Mouse (Mus musculus) mouse trophoblast stem cell (cell line): ENCODE data around the gene Zcchc13.
"Not testable (repeated sequence)": the region's sequence is repeated elsewhere in the genome, so short reads cannot be mapped to it uniquely, and the experiment has no call there.

Experiments used
- in situ Hi-C, 2 experiments: fragments of 300-500 bp; cut with MseI, MboI; formaldehyde crosslinking; loops; 2 replicates in 1 of 2; 3 replicates in 1 of 2; pipeline ENCODE4 v1.15.1; 2025

Zcchc13 gene

DNA sequence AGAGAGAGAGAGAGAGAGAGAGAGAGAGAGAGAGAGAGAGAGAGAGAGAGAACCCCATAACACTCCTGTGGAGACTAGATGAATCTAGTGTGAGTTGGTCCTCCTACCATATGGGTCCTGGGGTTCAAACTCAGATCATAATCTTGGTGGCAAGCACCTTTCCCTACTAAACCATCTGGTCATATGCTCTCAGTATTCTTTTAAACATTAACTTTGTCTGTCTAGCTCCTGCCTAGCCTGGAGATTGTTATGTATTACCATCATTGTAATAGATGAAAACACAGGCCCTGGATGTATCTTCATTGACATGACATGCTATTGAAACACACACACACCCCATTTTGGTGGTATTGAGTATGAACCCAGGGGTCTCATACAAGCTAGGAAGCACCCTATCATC is 5.6 kb downstream of the Zcchc13 start:
- in situ Hi-C loops: no loop called here

DNA sequence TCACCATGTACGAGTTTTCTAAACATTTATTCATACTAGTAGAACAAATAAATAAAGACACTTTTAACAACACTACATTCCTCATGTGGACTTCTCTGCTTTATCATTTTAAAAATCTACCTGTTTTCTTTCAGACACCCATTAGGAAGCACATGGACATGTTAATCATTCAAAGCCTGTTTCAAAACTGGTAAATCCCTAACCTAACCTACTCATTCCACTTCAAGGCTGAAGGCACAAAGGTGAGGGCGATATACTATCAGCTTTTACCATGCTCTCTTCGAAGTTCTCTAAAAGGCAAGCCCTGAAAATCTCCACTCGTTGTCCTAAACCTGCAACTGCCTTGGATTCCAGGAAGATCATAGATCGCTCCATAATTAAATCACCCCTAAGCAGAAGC is 8.2 kb downstream of the Zcchc13 start:
- in situ Hi-C loops: no loop called here

DNA sequence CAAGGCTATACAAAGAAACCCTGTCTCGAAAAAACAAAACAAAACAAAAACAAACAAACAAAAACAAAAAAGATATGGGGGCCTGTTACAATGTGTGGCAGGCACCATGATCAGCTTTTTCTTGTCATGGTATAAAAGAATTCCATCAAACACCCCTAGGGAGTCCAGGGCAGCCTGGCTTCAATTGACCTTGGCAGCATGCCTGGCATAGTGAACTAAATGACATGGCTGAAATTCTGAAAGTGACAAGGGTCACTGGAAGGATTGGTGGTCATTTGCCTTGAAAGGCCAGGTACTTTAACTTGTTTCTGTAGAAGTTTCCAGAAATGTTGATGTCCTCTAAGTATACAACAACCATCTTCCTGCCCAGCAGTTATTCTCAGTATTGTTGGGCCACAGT is 13.9 kb downstream of the Zcchc13 start:
- in situ Hi-C loops: no loop called here

DNA sequence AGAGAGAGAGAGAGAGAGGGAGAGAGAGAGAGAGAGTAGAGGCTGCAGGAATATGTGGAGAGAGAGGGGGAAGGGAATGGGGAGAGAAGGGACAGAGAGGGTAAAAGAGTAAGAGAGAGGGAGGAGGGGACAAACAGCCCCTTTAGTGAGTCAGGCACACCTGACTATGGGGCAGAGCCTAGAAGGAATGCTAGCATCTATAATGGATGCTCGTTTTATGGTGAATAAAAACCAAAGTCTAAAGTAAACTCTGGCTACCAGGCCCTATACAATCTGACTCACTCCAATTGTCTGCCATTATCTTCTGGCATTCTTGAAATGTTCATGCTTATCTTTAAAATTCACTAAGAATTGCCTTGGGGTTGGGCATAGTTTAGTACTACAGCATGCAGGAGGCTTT is 21.7 kb downstream of the Zcchc13 start:
- in situ Hi-C loops: no loop called here

DNA sequence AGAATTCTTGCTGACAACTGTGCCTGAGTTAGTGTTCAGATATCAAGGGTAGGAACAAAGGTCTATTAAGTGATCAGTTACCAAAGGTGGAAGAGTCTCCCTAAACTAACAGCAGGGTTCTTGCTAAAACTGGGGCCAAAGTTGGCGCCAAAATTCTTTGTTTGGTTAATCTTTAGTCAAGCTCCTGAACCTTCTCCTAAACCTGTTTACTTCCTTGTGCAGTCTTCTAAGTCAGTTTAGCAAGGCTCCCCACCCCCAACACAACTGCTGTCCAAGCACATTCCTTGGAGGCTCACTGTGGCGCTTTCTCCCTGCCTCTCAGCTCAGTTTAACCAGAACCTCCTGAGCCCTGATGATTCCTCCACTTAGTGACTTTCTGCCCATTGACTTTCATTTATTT is 22.6 kb downstream of the Zcchc13 start:
- in situ Hi-C loops: no loop called here

DNA sequence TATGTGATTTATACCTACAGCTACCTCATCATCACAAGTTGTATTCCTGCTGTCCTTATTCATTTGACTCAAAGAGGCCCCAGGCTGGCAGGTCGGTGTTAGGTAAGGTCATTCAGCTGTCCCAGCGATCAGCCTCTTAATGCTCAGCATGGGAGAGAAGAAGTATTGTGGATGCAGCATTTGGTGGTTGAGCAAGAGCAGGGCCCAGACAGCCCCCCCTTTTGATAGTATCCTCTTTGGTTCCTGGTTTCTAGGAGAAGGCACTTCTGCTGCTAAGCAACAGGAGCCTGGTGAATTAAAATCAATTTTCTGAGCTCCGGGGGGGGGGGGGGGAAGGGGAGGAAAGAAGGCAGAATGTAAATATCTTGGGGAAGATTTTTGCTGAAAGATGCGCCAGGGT is 28.6 kb downstream of the Zcchc13 start:
- in situ Hi-C loops: no loop called here

DNA sequence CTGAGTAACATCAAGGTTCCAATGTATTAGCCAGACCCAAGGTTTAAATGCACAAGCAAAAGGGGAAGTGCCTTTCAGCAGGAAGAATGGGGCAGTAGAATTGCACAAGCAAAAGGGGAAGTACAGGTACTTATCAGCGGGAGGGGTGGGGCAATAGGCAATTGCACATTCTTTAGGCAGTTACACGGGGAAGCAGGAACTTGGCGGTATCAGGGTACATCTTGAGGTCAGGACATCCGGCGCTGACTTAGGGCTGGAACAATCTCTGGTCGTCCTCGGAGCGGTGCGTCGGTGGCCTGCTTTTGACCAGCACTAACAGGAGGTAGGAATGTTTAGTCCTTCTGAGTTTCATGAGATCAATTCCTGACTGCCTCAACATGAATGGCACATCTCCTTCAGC is 34.1 kb downstream of the Zcchc13 start:
- in situ Hi-C loops: not testable (repeated sequence)

DNA sequence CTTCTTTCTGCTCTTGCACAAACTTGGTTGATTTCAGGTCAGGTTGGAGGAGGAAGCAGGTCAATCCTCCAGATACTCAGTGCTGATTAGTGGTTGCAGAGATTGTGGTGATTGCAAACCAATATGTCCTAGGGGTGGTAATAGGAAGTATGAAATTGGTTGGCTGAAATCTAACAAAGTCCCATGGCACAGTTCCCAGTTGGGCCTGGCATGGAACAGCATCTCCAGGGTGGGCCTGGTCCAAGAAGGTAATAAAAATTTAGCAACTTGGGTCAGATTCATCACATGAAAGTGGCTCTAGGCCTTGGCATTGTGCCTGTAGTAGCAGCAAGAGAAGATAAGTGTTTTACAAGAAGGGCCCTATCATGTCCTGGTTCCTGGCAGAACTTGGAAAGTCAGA is 39.9 kb downstream of the Zcchc13 start:
- in situ Hi-C loops: loop anchor here in 1 of 2 experiments (5.0 kb wide), 1 partner anchor 43 kb away; no protein-coding TSS in a partner anchor

DNA sequence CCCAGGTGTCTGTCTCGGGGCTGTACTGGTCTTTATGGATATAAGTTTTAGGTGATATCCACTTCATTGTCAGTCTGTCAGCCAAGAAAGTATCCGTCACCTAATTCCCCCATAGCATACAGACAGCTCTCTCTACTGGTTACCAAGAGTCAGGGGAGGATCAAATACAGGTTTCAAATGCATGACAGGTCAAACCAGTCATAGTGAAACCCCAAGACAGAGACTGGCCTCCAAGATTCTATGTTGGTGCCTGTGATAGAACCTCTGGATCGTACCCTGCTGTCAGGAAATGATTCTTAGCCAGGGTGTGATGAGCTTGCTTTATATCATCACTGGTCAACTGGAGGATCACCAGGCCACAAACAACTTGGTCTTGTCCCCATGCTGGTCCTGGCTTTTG is 43.4 kb downstream of the Zcchc13 start:
- in situ Hi-C loops: loop anchor here in 1 of 2 experiments (5.0 kb wide), 1 partner anchor 46 kb away; no protein-coding TSS in a partner anchor

DNA sequence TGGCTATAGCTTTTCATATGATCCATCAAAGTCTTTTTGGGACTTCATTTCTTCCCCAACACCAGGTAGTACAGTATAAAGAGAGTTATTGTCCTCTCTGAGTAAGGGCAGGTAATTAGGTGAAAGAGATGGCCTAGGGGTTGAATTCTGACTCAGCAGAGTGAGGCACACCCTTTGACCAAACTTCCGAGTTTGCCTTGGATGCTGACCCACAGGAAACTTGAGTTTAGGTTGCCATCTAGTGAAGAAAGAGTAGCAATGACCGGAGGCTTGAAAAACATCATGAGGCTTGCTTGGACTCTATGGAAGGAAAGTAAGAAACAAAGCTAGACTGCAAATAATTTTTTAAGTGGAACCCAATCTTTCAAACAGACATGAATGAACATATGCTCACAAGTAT is 44.3 kb downstream of the Zcchc13 start:
- in situ Hi-C loops: loop anchor here in 1 of 2 experiments (5.0 kb wide), 1 partner anchor 47 kb away; no protein-coding TSS in a partner anchor
